Mouse (Mus musculus) urinary bladder, postnatal 36 days (tissue): Measurements from ENCODE around the gene Eogt.

ENCODE experiments used
- DNase-seq, 2 experiments: peaks; one replicate each; pipeline ENCODE4 v3.0.0; 2022; ENCODE audit warnings: low spot score in 2 of 2, mixed read lengths in 1 of 2

Gene Eogt

GRCm38 (mm10) chr6:97148383-97149251 is at the start of gene Eogt:
TSS of gene Eogt (minus strand) at chr6:97149182.
- peak; percentile 70 to 79 for DNase-seq

GRCm38 (mm10) chr6:97179367-97179828 is 30.4 kb upstream of the Eogt start:
- no peak for DNase-seq

GRCm38 (mm10) chr6:97178491-97179366 is 29.7 kb upstream of the Eogt start, which contains the start of gene Tmf1:
TSS of gene Tmf1 (minus strand) at chr6:97179122.
- peak; percentile 91 to 94 for DNase-seq

- DNase-seq, result no peak
Measured at GRCm38 (mm10) chr6:97175716-97176115, 26.7 kb upstream of the Eogt start.

GRCm38 (mm10) chr6:97150156-97150555 is 1.2 kb upstream of the Eogt start:
- no peak for DNase-seq

- DNase-seq, result no peak
Measured at GRCm38 (mm10) chr6:97149721-97150120, 739 bp upstream of the Eogt start.

- DNase-seq, result peak; percentile 16 to 44
Measured at GRCm38 (mm10) chr6:97147755-97148382, 1.1 kb downstream of the Eogt start.

- DNase-seq, result peak; percentile 41 to 81
Measured at GRCm38 (mm10) chr6:97145156-97145555, 3.8 kb downstream of the Eogt start.

- no peak for DNase-seq
Measured at GRCm38 (mm10) chr6:97144359-97144758, 4.6 kb downstream of the Eogt start.

GRCm38 (mm10) chr6:97142611-97143010 is 6.4 kb downstream of the Eogt start:
- no peak for DNase-seq

GRCm38 (mm10) chr6:97141811-97142210 is 7.2 kb downstream of the Eogt start:
- no peak for DNase-seq

- no peak for DNase-seq
Measured at GRCm38 (mm10) chr6:97132707-97133303, 16.2 kb downstream of the Eogt start.

- DNase-seq, result no peak
Measured at GRCm38 (mm10) chr6:97131808-97132207, 17.2 kb downstream of the Eogt start.

GRCm38 (mm10) chr6:97130979-97131378 is 18.0 kb downstream of the Eogt start:
- DNase-seq, result no peak

- peak in 1 of 2 experiments; percentile 19 for DNase-seq
Measured at GRCm38 (mm10) chr6:97124336-97125010, 24.5 kb downstream of the Eogt start.

GRCm38 (mm10) chr6:97120922-97121321 is 28.1 kb downstream of the Eogt start:
- DNase-seq, result no peak

- no peak for DNase-seq
Measured at GRCm38 (mm10) chr6:97118327-97118726, 30.7 kb downstream of the Eogt start.

- DNase-seq, result no peak
Measured at GRCm38 (mm10) chr6:97116896-97117295, 32.1 kb downstream of the Eogt start.

- no peak for DNase-seq
Measured at GRCm38 (mm10) chr6:97114821-97115220, 34.2 kb downstream of the Eogt start.

- DNase-seq, result no peak
Measured at GRCm38 (mm10) chr6:97112177-97112576, 36.8 kb downstream of the Eogt start.

GRCm38 (mm10) chr6:97106777-97107176 is 42.2 kb downstream of the Eogt start:
- DNase-seq, result no peak
